Mouse (Mus musculus) kidney, adult 2 months (tissue): ENCODE data around the gene Phgr1. TPM values are rescaled to one million over a fixed set of nuclear protein-coding genes. Genes with fewer than 3 reads are reported as not detected.

ENCODE experiments used
- DNase-seq: peaks from one replicate; pipeline ENCODE4 v3.0.0; 2021
- H3K27ac ChIP-seq: fragments of 200-500 bp; 2 replicates; pipeline ENCODE4 v1.5.1; 2012; ENCODE audit warnings: low read depth, low read length, control low read depth, inconsistent platforms; ENCODE audit not compliant: insufficient read depth
- H3K27me3 ChIP-seq: fragments of 200-500 bp; replicated peaks from 2 replicates; pipeline ENCODE4 v1.6.1; 2012; ENCODE audit warnings: mild to moderate bottlenecking, moderate library complexity, low read length, inconsistent platforms; ENCODE audit not compliant: control insufficient read depth, insufficient read depth
- H3K36me3 ChIP-seq: fragments of 200-500 bp; 2 replicates; pipeline ENCODE4 v1.6.1; 2012; ENCODE audit warnings: mild to moderate bottlenecking, moderate library complexity, low read length, inconsistent platforms; ENCODE audit not compliant: control insufficient read depth, insufficient read depth
- H3K4me1 ChIP-seq: fragments of 200-500 bp; 2 replicates; pipeline ENCODE4 v1.6.1; 2011; ENCODE audit warnings: low read length; ENCODE audit not compliant: control insufficient read depth, insufficient read depth
- H3K4me3 ChIP-seq: fragments of 200-500 bp; 2 replicates; pipeline ENCODE4 v1.5.1; 2011; ENCODE audit warnings: mild to moderate bottlenecking, low read depth, low read length, control low read depth; ENCODE audit not compliant: insufficient read depth
- CTCF ChIP-seq: fragments of 200-500 bp; conservative IDR thresholded peaks from 2 replicates; pipeline ENCODE4 v1.5.1; 2011; ENCODE audit warnings: low read depth, mild to moderate bottlenecking, control low read depth, low read length, moderate library complexity, mixed read lengths; ENCODE audit not compliant: insufficient read depth, insufficient read length
- POLR2A ChIP-seq: fragments of 200-500 bp; IDR thresholded peaks from one replicate; pipeline ENCODE4 v1.6.1; 2011; ENCODE audit warnings: low read depth, low read length, control low read depth
- WGBS: fragments of 180-500 bp; shearing (Covaris S2); methylation state at CpG from one replicate; pipeline ENCODE4 v1.1.7; 2018; 5-methylcytosine and 5-hydroxymethylcytosine counted together
- polyA plus RNA-seq: library from polyadenylated mRNA; depleted of rRNA; stranded (reverse); fragments of >200 nt; gene quantifications from 2 replicates; pipeline ENCODE4 v1.2.3, GENCODE M21; 2012

Phgr1 gene
- polyA plus RNA-seq, 1 experiment, result not detected

- Histone ChIP-seq H3K4me3 (peak within 1 kb of the TSS; percentile 53), H3K27ac (no peak within 1 kb of the TSS), H3K36me3 (no peaks in the 10 kb centered on the region), H3K4me1 (no peaks in the 10 kb centered on the region), H3K27me3 (no peaks in the 10 kb centered on the region)
- TF ChIP-seq CTCF (peak; percentile 43; the same call in 1 of the 2 replicates), POLR2A (no peak)
- WGBS, result 13% methylated on average over 39 of the region's 39 CpGs
- peak; percentile 96 for DNase-seq
Observed at GRCm38 (mm10) chr2:118779504-118780480, 7.2 kb downstream of the Phgr1 start, which contains the start of gene Disp2. Gene Disp2, plus strand, starts transcription at chr2:118779719.

DNA sequence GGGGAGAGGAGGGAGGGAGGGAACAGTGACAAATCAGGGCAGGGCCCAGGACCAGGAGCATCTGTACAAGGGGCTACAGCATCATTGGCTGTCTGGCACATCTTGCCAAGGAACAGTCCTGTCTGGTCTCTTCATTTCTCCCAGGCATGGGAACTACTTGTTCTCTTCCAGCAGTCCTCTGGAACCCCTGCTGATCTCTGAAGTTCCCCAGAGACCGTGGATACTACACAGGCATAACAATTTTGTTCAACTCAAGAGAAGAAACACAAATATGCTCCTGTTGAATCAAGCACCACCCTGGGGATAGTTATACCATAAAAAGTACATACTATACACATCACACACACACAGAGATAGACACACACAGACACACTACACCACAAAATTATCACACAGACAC lies 8.5 kb downstream of the Phgr1 start:
- H3K4me3 ChIP-seq, result no peak overlapping the region
- TF ChIP-seq CTCF (no peak), POLR2A (no peak)
- no peak for DNase-seq
- H3K27ac ChIP-seq, result no peak overlapping the region
- H3K4me1 ChIP-seq, result no peaks in the 10 kb centered on the region
- WGBS, result 58% methylated on average over 1 of the region's 1 CpGs
- no peaks in the 10 kb centered on the region for H3K27me3 ChIP-seq
- H3K36me3 ChIP-seq, result no peaks in the 10 kb centered on the region

DNA sequence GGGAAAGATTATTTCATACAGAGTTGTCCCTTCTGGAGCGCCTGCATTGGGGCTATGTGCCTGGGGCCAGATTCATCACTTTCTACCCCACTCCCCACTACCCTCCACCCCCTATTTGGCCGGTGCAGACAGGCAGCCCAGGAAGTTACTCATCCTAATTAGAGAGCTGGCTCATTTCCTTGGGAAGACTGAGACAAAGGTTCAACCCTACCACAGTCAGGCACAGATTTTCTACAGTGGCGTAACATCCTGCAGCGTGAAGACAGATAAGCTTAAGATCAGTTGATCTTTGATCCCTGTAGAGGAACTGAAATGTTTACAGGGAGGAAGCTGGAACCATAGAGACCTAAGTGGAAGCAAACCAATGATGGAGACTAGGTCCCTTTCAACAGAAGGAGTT lies 9.7 kb downstream of the Phgr1 start:
- Histone ChIP-seq H3K27ac (no peak overlapping the region), H3K4me1 (no peaks in the 10 kb centered on the region), H3K27me3 (no peaks in the 10 kb centered on the region), H3K4me3 (no peak overlapping the region), H3K36me3 (no peaks in the 10 kb centered on the region)
- WGBS, result 62% methylated on average over 4 of the region's 4 CpGs
- DNase-seq, result no peak
- TF ChIP-seq CTCF, result no peak
- no peak for TF ChIP-seq POLR2A

- Histone ChIP-seq H3K4me1 (no peaks in the 10 kb centered on the region), H3K27me3 (no peaks in the 10 kb centered on the region), H3K36me3 (no peaks in the 10 kb centered on the region), H3K4me3 (no peak overlapping the region), H3K27ac (no peak overlapping the region)
- 50% methylated on average over 5 of the region's 5 CpGs for WGBS
- TF ChIP-seq CTCF, result no peak
- TF ChIP-seq POLR2A, result no peak
- no peak for DNase-seq
Observed at GRCm38 (mm10) chr2:118783093-118783492, 10.5 kb downstream of the Phgr1 start.

- WGBS, result 89% methylated on average over 7 of the region's 7 CpGs
- H3K27ac ChIP-seq, result no peak overlapping the region
Observed at GRCm38 (mm10) chr2:118783663-118784062, 11.1 kb downstream of the Phgr1 start.

GRCm38 (mm10) chr2:118786525-118786924 lies 14.0 kb downstream of the Phgr1 start:
- TF ChIP-seq POLR2A, result no peak
- no peak for TF ChIP-seq CTCF
- Histone ChIP-seq H3K4me3 (no peak overlapping the region), H3K27ac (no peak overlapping the region), H3K27me3 (no peaks in the 10 kb centered on the region), H3K36me3 (no peaks in the 10 kb centered on the region), H3K4me1 (no peaks in the 10 kb centered on the region)
- no peak for DNase-seq
- WGBS, result 89% methylated on average over 5 of the region's 5 CpGs

More at GRCm38 (mm10) chr2:118783663-118784062, 11.1 kb downstream of the Phgr1 start:
- Histone ChIP-seq H3K4me3 (no peak overlapping the region), H3K36me3 (no peaks in the 10 kb centered on the region), H3K27me3 (no peaks in the 10 kb centered on the region), H3K4me1 (no peaks in the 10 kb centered on the region)
- TF ChIP-seq CTCF (no peak), POLR2A (no peak)
- DNase-seq, result no peak

DNA sequence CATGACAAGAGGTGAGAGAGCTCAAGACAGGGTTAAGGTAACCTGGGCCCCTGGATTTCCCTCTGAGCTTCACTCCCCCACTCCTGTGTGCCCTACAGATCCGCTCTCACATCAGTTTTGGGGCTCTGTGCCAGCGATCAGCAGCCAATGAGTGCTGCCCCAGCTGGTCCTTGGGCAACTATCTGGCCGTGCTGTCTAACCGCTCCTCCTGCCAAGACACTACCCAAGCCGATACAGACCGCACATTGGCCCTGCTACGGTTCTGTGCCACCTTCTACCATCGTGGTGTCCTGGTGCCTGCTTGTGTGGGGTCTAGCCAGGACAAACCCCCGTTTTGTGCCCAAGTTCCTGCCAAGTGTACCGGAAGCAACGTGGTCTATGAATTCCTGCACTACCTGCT lies 16.9 kb downstream of the Phgr1 start:
- Histone ChIP-seq H3K27me3 (no peaks in the 10 kb centered on the region), H3K4me1 (no peaks in the 10 kb centered on the region), H3K27ac (no peak overlapping the region), H3K36me3 (no peaks in the 10 kb centered on the region), H3K4me3 (no peak overlapping the region)
- TF ChIP-seq POLR2A (no peak), CTCF (no peak)
- no peak for DNase-seq
- 92% methylated on average over 11 of the region's 11 CpGs for WGBS
